Mouse (Mus musculus) forebrain, embryonic 14.5 days (tissue): Measurements from ENCODE around the gene E130308A19Rik. TPM values are rescaled to one million over a fixed set of nuclear protein-coding genes. Genes with fewer than 3 reads are reported as not detected.

Experiments
- ATAC-seq: fragments of 200-750 bp; cut with Nextera tagmentation; 2 replicates; pipeline ENCODE4 v1.8.0; 2017; ENCODE audit warnings: mild to moderate bottlenecking, moderate library complexity
- DNase-seq: peaks from one replicate; pipeline ENCODE4 v3.0.0-alpha.2; 2015; ENCODE audit warnings: low spot score
- H3K27ac ChIP-seq: fragments of 300-500 bp; sonication (generic); 2 replicates; pipeline ENCODE4 v1.5.1; 2014; ENCODE audit warnings: low read depth, mild to moderate bottlenecking, control low read depth, low read length, moderate library complexity
- H3K27me3 ChIP-seq: fragments of 300-500 bp; sonication (generic); replicated peaks from 2 replicates; pipeline ENCODE4 v1.6.1; 2014; ENCODE audit warnings: low read length, control low read depth, mixed read lengths; ENCODE audit not compliant: control insufficient read depth, insufficient read depth
- H3K36me3 ChIP-seq: fragments of 300-500 bp; sonication (generic); 2 replicates; pipeline ENCODE4 v1.6.1; 2014; ENCODE audit warnings: low read length, control low read depth; ENCODE audit not compliant: control insufficient read depth, insufficient read depth
- H3K4me1 ChIP-seq: fragments of 300-500 bp; sonication (generic); 2 replicates; pipeline ENCODE4 v1.6.1; 2014; ENCODE audit warnings: antibody characterized with exemption, low read length, control low read depth; ENCODE audit not compliant: control insufficient read depth, insufficient read depth
- H3K4me2 ChIP-seq: fragments of 300-500 bp; sonication (generic); 2 replicates; pipeline ENCODE4 v1.6.1; 2014; ENCODE audit warnings: mild to moderate bottlenecking, control low read depth, low read length
- H3K4me3 ChIP-seq: fragments of 300-500 bp; sonication (generic); 2 replicates; pipeline ENCODE4 v1.5.1; 2014; ENCODE audit warnings: low read depth, low read length, control low read depth
- H3K9ac ChIP-seq: fragments of 300-500 bp; sonication (generic); 2 replicates; pipeline ENCODE4 v1.6.1; 2014; ENCODE audit warnings: mild to moderate bottlenecking, low read length, control low read depth, moderate library complexity
- H3K9me3 ChIP-seq: fragments of 300-500 bp; sonication (generic); replicated peaks from 2 replicates; pipeline ENCODE4 v1.6.1; 2016; ENCODE audit warnings: low read length, control low read depth, mixed read lengths; ENCODE audit not compliant: control insufficient read depth
- whole genome bisulfite sequencing: fragments of 180-500 bp; shearing (Covaris S2); extraction: QIAGEN DNeasy Blood & Tissue Kit; methylation state at CpG from one replicate; pipeline ENCODE4 v1.1.7; 2014; 5-methylcytosine and 5-hydroxymethylcytosine counted together
- polyA plus RNA-seq: library from polyadenylated mRNA; unstranded; fragments of >200 nt; fragmentation: Nextera tagmentation; extraction: Ambion mirVana; gene quantifications from 2 replicates; pipeline ENCODE4 v1.2.1, GENCODE M21; 2014

E130308A19Rik gene
- polyA plus RNA-seq, 1 experiment from 2014 or later = 22.6 TPM

- ATAC-seq (peak; percentile 65; the same call in 1 of the 2 replicates), DNase-seq (peak; percentile 83)
- no peak overlapping the region for H3K4me2 ChIP-seq
- H3K4me3 ChIP-seq = no peak overlapping the region
- H3K4me1 ChIP-seq = no peaks in the 10 kb centered on the region
- no peak overlapping the region for H3K27ac ChIP-seq
- H3K27me3 ChIP-seq = no peaks in the 10 kb centered on the region
- 0 out of 2 replicates have a peak, but pooled peaks cover 7% of the 10 kb centered on the region for H3K36me3 ChIP-seq
- H3K9ac ChIP-seq = no peak overlapping the region
- H3K9me3 ChIP-seq = no peaks in the 10 kb centered on the region
- WGBS = 77% methylated on average over 9 of the region's 9 CpGs
Measured at GRCm38 (mm10) chr4:59756332-59757082, 130.5 kb downstream of the E130308A19Rik start.

- Histone ChIP-seq H3K9ac (no peak overlapping the region), H3K9me3 (no peaks in the 10 kb centered on the region), H3K27me3 (no peaks in the 10 kb centered on the region), H3K4me2 (no peak overlapping the region), H3K4me1 (no peaks in the 10 kb centered on the region), H3K4me3 (no peak overlapping the region), H3K36me3 (0 out of 2 replicates have a peak, but pooled peaks cover 2% of the 10 kb centered on the region), H3K27ac (no peak overlapping the region)
- WGBS = 75% methylated on average over 12 of the region's 12 CpGs
- DNase-seq (no peak), ATAC-seq (no peak)
Measured at GRCm38 (mm10) chr4:59757452-59758435, 131.7 kb downstream of the E130308A19Rik start.

GRCm38 (mm10) chr4:59760016-59760415, 134.0 kb downstream of the E130308A19Rik start:
- Histone ChIP-seq H3K4me3 (no peak overlapping the region), H3K27me3 (no peaks in the 10 kb centered on the region), H3K4me2 (no peak overlapping the region), H3K27ac (no peak overlapping the region), H3K4me1 (no peaks in the 10 kb centered on the region), H3K36me3 (no peaks in the 10 kb centered on the region), H3K9ac (no peak overlapping the region), H3K9me3 (no peaks in the 10 kb centered on the region)
- ATAC-seq (no peak), DNase-seq (no peak)
- 77% methylated on average over 4 of the region's 4 CpGs for WGBS

GRCm38 (mm10) chr4:59760636-59761364, 134.8 kb downstream of the E130308A19Rik start:
- H3K27me3 ChIP-seq = no peaks in the 10 kb centered on the region
- 58% methylated on average over 10 of the region's 10 CpGs for WGBS
- ATAC-seq (0 out of 2 replicates have a peak, but pooled peaks have one; percentile 30), DNase-seq (peak; percentile 43)
- no peak overlapping the region for H3K4me3 ChIP-seq
- no peak overlapping the region for H3K9ac ChIP-seq
- no peaks in the 10 kb centered on the region for H3K4me1 ChIP-seq
- H3K36me3 ChIP-seq = no peaks in the 10 kb centered on the region
- no peaks in the 10 kb centered on the region for H3K9me3 ChIP-seq
- no peak overlapping the region for H3K27ac ChIP-seq
- no peak overlapping the region for H3K4me2 ChIP-seq

GRCm38 (mm10) chr4:59761365-59761729, 135.3 kb downstream of the E130308A19Rik start:
- WGBS = 88% methylated on average over 4 of the region's 4 CpGs
- H3K9ac ChIP-seq = no peak overlapping the region

GRCm38 (mm10) chr4:59764950-59765349, 138.9 kb downstream of the E130308A19Rik start:
- H3K4me2 ChIP-seq = peak overlapping the region; percentile 10; the same call in 1 of the 2 replicates

More at GRCm38 (mm10) chr4:59761365-59761729, 135.3 kb downstream of the E130308A19Rik start:
- Histone ChIP-seq H3K9me3 (no peaks in the 10 kb centered on the region), H3K4me1 (no peaks in the 10 kb centered on the region), H3K4me2 (no peak overlapping the region), H3K27me3 (no peaks in the 10 kb centered on the region), H3K36me3 (no peaks in the 10 kb centered on the region), H3K4me3 (no peak overlapping the region), H3K27ac (no peak overlapping the region)
- no peak for ATAC-seq
- no peak for DNase-seq

GRCm38 (mm10) chr4:59765385-59766005, 139.5 kb downstream of the E130308A19Rik start:
- no peak overlapping the region for H3K9ac ChIP-seq

More at GRCm38 (mm10) chr4:59764950-59765349, 138.9 kb downstream of the E130308A19Rik start:
- no peak overlapping the region for H3K4me3 ChIP-seq
- no peak overlapping the region for H3K9ac ChIP-seq
- peak overlapping the region; percentile 50; the same call in 1 of the 2 replicates for H3K27ac ChIP-seq
- 84% methylated on average over 7 of the region's 7 CpGs for WGBS
- DNase-seq = no peak
- no peak for ATAC-seq
- no peaks in the 10 kb centered on the region for H3K27me3 ChIP-seq
- H3K36me3 ChIP-seq = peaks cover 4% of the 10 kb centered on the region; the same call in 1 of the 2 replicates
- H3K4me1 ChIP-seq = no peaks in the 10 kb centered on the region
- no peaks in the 10 kb centered on the region for H3K9me3 ChIP-seq

GRCm38 (mm10) chr4:59767717-59768116, 141.7 kb downstream of the E130308A19Rik start:
- Histone ChIP-seq H3K27me3 (no peaks in the 10 kb centered on the region), H3K4me3 (no peak overlapping the region), H3K4me2 (no peak overlapping the region), H3K9ac (no peak overlapping the region), H3K27ac (no peak overlapping the region), H3K4me1 (no peaks in the 10 kb centered on the region), H3K9me3 (no peaks in the 10 kb centered on the region), H3K36me3 (peaks cover 29% of the 10 kb centered on the region)
- WGBS = 96% methylated on average over 2 of the region's 2 CpGs
- DNase-seq = no peak
- ATAC-seq = no peak

More at GRCm38 (mm10) chr4:59765385-59766005, 139.5 kb downstream of the E130308A19Rik start:
- Histone ChIP-seq H3K9me3 (no peaks in the 10 kb centered on the region), H3K27ac (peak overlapping the region; percentile 50; the same call in 1 of the 2 replicates), H3K4me1 (no peaks in the 10 kb centered on the region), H3K4me3 (no peak overlapping the region), H3K4me2 (peak overlapping the region; percentile 10; the same call in 1 of the 2 replicates), H3K27me3 (no peaks in the 10 kb centered on the region), H3K36me3 (peaks cover 9% of the 10 kb centered on the region)
- DNase-seq = peak; percentile 76
- WGBS = 22% methylated on average over 7 of the region's 7 CpGs
- peak; percentile 73; the same call in 1 of the 2 replicates for ATAC-seq
